Mouse (Mus musculus) ES-CJ7 (cell line): ENCODE measurements at regions not wholly inside any gene's neighbourhood (a gene's known extent, or its start where the extent isn't known, plus 50 kb on each side); places are given as distances from the start of the nearest gene placed in this dataset.

Experiments
- DNase-seq: peaks from one replicate; pipeline ENCODE4 v3.0.0; 2011; ENCODE audit warnings: low read depth, low spot score

DNA sequence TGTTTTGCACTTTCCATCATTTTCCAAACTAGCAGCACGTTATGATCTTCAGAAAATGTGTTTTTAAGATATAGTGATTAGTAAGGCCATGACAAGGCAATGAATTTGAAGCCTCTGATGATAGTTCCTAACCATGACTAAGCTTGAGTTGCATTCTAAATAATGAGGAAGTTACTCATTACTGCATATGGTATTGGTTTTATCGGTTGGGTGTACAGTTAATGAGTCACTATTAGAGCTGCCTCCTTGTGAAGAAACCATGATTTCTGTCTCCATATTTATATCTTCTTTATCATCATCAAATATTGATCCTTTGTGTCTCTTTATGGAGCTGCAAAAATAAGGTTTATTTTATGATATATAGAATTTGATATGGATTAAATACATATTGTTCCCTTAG, 4763.5 kb upstream of the Gm7489 start:
- no peak for DNase-seq

DNA sequence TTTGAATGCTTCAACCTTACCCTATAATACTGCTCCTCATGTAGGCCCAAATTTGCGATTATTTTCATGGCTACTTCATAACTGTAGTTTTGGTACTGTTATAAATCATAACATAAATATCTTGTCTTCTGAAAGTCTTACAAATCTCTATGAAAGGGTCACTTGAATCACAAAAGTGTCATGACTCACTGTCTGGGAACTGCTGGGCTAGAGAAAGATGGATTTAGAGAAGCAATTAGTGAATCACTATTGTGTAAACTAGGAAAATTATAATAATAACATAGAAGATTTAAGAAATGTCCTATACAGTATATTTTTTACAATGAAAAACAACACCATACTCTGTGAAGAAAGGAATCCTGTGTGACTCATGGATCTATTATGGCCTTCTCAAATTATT, 4738.3 kb upstream of the Gm7489 start:
- DNase-seq, result no peak

DNA sequence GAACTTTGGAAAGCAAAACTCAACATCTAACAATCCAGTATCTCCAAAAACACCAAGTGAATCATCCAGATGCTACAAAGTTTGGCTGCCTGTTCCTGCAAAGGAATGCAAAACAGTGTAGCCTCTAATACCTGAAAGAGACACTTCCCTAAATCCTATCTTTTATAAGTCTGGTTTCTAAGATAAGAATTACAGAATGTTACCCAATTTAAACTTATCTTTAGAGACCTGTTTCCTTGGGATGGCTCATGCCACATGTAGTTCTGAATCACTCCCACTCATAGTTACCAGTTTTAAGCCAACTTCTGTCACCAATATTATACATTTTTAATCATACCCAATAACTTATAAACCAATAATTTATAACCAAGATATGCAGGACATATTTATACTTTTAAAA, 4732.7 kb upstream of the Gm7489 start:
- DNase-seq, result no peak

DNA sequence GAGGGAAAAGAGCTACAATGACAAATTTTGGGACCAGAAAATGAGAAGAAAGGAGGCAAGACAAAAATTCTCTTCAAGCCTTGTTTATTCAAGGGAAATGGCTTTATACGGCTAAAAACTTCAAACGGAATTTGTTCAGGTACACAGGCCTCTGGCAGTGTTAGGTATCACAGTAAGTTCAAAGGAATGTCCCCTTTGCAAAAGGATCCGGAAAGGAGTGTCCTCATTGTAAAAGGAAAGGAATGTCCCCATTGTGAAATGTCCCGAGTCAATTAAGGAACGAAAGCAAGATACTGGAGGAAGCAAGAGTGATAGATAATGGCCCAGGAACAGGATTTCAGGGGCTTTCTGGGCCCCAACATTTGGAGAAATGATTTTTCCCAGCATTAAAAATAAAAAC, 4730.7 kb upstream of the Gm7489 start:
- DNase-seq, result peak; percentile 6

DNA sequence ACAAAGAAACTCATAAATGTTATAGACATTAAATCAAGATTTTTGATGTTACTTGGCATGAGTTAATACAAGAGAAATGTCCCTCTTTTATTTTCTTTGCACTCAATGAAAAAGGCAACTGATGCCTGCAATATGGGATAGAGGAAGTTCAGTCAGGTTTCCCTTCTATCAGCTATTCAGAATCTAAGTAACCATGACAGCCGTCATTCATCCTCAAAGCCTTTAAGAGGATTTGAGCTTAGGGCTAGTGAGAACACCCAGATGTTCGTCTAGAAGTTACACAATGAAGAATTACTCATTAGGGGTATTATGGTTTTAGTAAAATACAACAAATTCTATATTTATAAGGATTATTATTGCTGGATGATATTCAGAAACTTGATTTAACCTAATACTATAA, 4693.2 kb upstream of the Gm7489 start:
- peak; percentile 7 for DNase-seq

DNA sequence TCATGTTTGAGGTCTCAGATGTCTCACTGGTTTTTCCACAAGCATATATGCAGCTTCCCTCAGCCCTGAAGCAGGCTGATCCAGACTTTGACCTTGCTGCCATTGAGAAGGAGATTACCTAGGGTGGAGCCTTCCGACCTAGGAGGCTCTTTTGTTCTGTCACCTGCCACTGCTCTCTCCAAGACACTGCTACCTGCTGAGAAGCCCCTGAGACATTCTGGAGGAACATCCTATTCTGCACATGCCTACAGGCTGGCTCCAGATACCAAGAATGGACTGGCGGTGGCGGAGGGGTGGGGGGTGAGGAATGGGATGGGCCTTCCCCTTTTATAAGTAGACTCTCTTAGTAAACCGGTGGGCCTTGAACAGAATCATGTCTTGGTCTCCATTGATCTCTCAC, 4692.1 kb upstream of the Gm7489 start:
- DNase-seq, result peak; percentile 87

DNA sequence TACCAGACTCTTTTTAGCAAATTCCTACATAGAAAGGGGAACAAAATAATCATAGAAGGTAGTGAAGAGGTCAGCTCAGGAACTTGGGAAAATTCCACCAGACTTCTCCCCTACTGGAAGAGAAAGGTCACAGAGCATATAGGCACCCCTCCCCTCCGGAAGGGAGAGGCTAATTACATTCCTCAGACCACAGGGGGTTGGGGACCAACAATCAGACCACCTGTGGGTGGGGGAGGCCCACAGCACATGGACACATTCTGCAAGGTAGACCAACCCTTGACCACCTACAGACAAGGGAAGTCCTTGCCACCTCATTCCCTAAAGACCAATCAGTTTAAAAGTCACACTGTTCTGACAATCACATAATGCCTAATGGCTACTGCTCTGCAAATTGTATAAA, 4655.6 kb upstream of the Gm7489 start:
- peak; percentile 91 for DNase-seq

DNA sequence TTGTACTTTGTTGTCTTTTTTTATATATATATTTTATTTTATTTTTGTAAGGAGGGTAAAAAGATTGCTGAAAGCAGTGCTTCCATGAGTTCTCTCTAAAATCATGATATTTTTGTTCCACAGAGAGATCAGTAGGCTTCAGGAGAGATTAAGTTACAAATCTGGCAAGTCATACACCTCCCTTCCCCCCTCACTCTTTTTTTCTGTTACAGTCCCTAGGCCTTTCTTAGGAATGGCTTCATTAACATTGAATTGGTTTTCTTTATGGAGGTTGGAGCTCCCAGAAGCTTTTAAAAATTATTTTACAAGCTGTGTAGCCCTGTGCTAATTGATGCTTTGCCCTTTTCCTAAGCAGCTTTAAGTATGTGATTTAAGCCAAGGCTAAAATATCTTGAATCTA, 4653.9 kb upstream of the Gm7489 start:
- no peak for DNase-seq

DNA sequence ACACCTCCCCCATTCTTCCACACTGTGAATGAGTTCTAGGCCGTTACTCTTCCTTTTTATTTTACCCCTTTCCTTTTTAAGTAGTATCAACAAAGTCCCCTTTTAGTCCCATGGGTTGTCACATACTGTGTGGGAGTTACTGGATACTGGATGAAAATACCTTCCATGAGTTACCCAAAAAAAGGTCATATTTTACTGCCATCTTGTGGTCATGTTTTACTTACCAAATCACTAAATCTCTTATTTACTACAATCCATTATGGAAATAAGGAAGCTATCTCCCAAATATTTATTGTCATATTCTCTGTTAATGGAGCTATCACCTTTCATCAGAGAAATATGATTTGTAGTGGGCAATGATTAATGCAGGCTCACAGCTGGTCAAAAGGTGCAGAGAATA, 4614.5 kb upstream of the Gm7489 start:
- DNase-seq, result peak; percentile 21
